Comparison of ENCODE assay signal across 8 mouse cellular contexts in the genomic region with DNA sequence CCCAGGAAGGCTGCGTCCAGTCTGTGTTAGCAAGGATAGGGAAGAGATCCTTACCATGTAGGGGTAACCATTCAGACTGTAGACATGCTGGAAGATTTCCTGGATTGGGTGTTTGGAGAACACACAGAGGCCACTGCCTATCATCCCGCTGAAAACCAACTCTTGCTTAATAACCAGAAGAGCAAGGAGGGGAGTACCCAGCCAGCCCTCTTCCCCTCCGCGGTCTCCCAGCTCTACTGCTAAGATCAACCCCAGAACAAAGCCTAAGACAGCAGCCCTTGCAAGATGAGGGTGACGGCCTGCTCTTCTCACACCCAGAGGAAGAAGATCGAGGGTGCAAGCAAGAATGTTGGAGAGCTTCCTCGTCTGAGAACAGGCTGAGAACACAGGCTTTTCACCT. TPM values are rescaled to one million over a fixed set of nuclear protein-coding genes. Genes with fewer than 3 reads are reported as not detected.
DNase-seq lines count a peak whose midpoint lies in the region; ATAC-seq lines count a peak whose summit lies in the region.

No protein-coding gene starts in this region.

- no peak overlapping the region; the same call in 1 of the 2 replicates for H3K27ac ChIP-seq in heart, embryonic 15.5 days
- H3K27ac ChIP-seq in hindbrain, embryonic 14.5 days = no peak overlapping the region
- no peak overlapping the region for H3K27ac ChIP-seq in midbrain, embryonic 13.5 days

- peak overlapping the region; percentile 89 for H3K4me3 ChIP-seq in heart, embryonic 15.5 days
- peak overlapping the region; percentile 51 for H3K4me3 ChIP-seq in hindbrain, embryonic 14.5 days (replicated peaks; ENCODE audit: low read length)
- H3K4me3 ChIP-seq in midbrain, embryonic 13.5 days (replicated peaks) = peak overlapping the region; percentile 66

- WGBS in heart, embryonic 15.5 days = 37% methylated on average over 7 of the region's 7 CpGs
- 45% methylated on average over 7 of the region's 7 CpGs for WGBS in hindbrain, embryonic 14.5 days
- 58% methylated on average over 7 of the region's 7 CpGs for WGBS in midbrain, embryonic 13.5 days

- peak overlapping the region; percentile 84 for H3K9ac ChIP-seq in heart, embryonic 15.5 days
- peak overlapping the region; percentile 69; the same call in 1 of the 2 replicates for H3K9ac ChIP-seq in hindbrain, embryonic 14.5 days
- H3K9ac ChIP-seq in midbrain, embryonic 13.5 days (replicated peaks) = peak overlapping the region; percentile 58; the same call in 1 of the 2 replicates

- ATAC-seq in heart, embryonic 15.5 days (replicated peaks; ENCODE audit: insufficient number of reproducible peaks, insufficient read depth, low FRiP score, low read depth) = no peak
- ATAC-seq in hindbrain, embryonic 14.5 days (ENCODE audit: low FRiP score) = no peak
- no peak for ATAC-seq in midbrain, embryonic 13.5 days

- intact Hi-C loops in heart, postnatal 36 days (cut with DNase I) = loop anchor here (1.0 kb wide), 1 partner anchor 13 kb away; the partner anchor contains the start of gene Mical1

- H3K27me3 ChIP-seq in heart, embryonic 15.5 days = no peaks in the 10 kb centered on the region
- H3K27me3 ChIP-seq in hindbrain, embryonic 14.5 days (ENCODE audit: control insufficient read depth, insufficient read depth, low read length) = peaks cover 5% of the 10 kb centered on the region
- 0 out of 2 replicates have a peak, but pooled peaks cover 3% of the 10 kb centered on the region for H3K27me3 ChIP-seq in midbrain, embryonic 13.5 days

- H3K36me3 ChIP-seq in heart, embryonic 15.5 days = peaks cover 41% of the 10 kb centered on the region
- H3K36me3 ChIP-seq in hindbrain, embryonic 14.5 days (replicated peaks; ENCODE audit: control insufficient read depth, insufficient read depth) = peaks cover 34% of the 10 kb centered on the region
- peaks cover 40% of the 10 kb centered on the region for H3K36me3 ChIP-seq in midbrain, embryonic 13.5 days

- DNase-seq in heart, postnatal 36 days = no peak
- peak; percentile 22 for DNase-seq in T-cell, adult 2 months (ENCODE audit: low spot score)
- DNase-seq in hindbrain, embryonic 14.5 days (ENCODE audit: low spot score) = no peak
- DNase-seq in urinary bladder, adult 2 months (ENCODE audit: low spot score) = no peak
- no peak for DNase-seq in cerebellum, adult 11 months
- no peak for DNase-seq in ovary, postnatal 14 days (ENCODE audit: low spot score)

- H3K9me3 ChIP-seq in heart, embryonic 15.5 days (replicated peaks) = no peaks in the 10 kb centered on the region
- H3K9me3 ChIP-seq in hindbrain, embryonic 14.5 days (ENCODE audit: control insufficient read depth, low read length) = no peaks in the 10 kb centered on the region
- H3K9me3 ChIP-seq in midbrain, embryonic 13.5 days = no peaks in the 10 kb centered on the region

- H3K4me2 ChIP-seq in heart, embryonic 15.5 days = peak overlapping the region; percentile 100
- peak overlapping the region; percentile 95 for H3K4me2 ChIP-seq in hindbrain, embryonic 14.5 days (replicated peaks)
- H3K4me2 ChIP-seq in midbrain, embryonic 13.5 days (replicated peaks) = peak overlapping the region; percentile 85

- H3K4me1 ChIP-seq in heart, embryonic 15.5 days (replicated peaks) = peaks cover 17% of the 10 kb centered on the region
- 0 out of 2 replicates have a peak, but pooled peaks cover 15% of the 10 kb centered on the region for H3K4me1 ChIP-seq in hindbrain, embryonic 14.5 days (replicated peaks; ENCODE audit: control insufficient read depth, insufficient read depth, low read length)
- H3K4me1 ChIP-seq in midbrain, embryonic 13.5 days (replicated peaks) = peaks cover 39% of the 10 kb centered on the region

RNA-seq across cellular contexts. Expression of gene Smpd2, which starts 1.3 kb away (rescaled TPM):
- 50.5 and 53.7 TPM in 2 replicates for polyA plus RNA-seq in heart, embryonic 15.5 days (2015; fragmentation: Nextera tagmentation; extraction: Ambion mirVana)
- 10 to 100 TPM; 42.8 to 45.3 TPM for total RNA-seq in heart, postnatal 36 days (2021)
- polyA plus RNA-seq in hindbrain, embryonic 14.5 days (2014; fragmentation: Nextera tagmentation; extraction: Ambion mirVana) = 36.3 and 37.9 TPM in 2 replicates
- 35.0 and 37.0 TPM in 2 replicates for polyA plus RNA-seq in midbrain, embryonic 13.5 days (2015; fragmentation: Nextera tagmentation; extraction: Ambion mirVana)
- 167 and 169 TPM in 2 replicates for polyA plus RNA-seq in urinary bladder, adult 2 months (2012; rRNA removed)

RNA-seq across cellular contexts. Expression of gene Ppil6, which starts 1.4 kb away (rescaled TPM):
- 1.4 and 2.2 TPM in 2 replicates for polyA plus RNA-seq in heart, embryonic 15.5 days (2015; fragmentation: Nextera tagmentation; extraction: Ambion mirVana)
- total RNA-seq in heart, postnatal 36 days (2021) = 1 to 10 TPM; 1.2 to 1.8 TPM
- 2.3 and 6.1 TPM in 2 replicates for polyA plus RNA-seq in hindbrain, embryonic 14.5 days (2014; fragmentation: Nextera tagmentation; extraction: Ambion mirVana)
- polyA plus RNA-seq in midbrain, embryonic 13.5 days (2015; fragmentation: Nextera tagmentation; extraction: Ambion mirVana) = 1.6 and 2.7 TPM in 2 replicates
- 10.7 and 11.5 TPM in 2 replicates for polyA plus RNA-seq in urinary bladder, adult 2 months (2012; rRNA removed)

RNA-seq across cellular contexts. Expression of gene Mical1, which starts 12.8 kb away (rescaled TPM):
- polyA plus RNA-seq in heart, embryonic 15.5 days (2015; fragmentation: Nextera tagmentation; extraction: Ambion mirVana) = 35.0 and 41.4 TPM in 2 replicates
- 10 to 100 TPM; 14.5 to 15.8 TPM for total RNA-seq in heart, postnatal 36 days (2021)
- polyA plus RNA-seq in hindbrain, embryonic 14.5 days (2014; fragmentation: Nextera tagmentation; extraction: Ambion mirVana) = 20.6 and 22.8 TPM in 2 replicates
- polyA plus RNA-seq in midbrain, embryonic 13.5 days (2015; fragmentation: Nextera tagmentation; extraction: Ambion mirVana) = 27.9 and 31.9 TPM in 2 replicates
- 48.9 and 57.9 TPM in 2 replicates for polyA plus RNA-seq in urinary bladder, adult 2 months (2012; rRNA removed)

RNA-seq across cellular contexts. Expression of gene Cd164, which starts 30.3 kb away (rescaled TPM):
- polyA plus RNA-seq in heart, embryonic 15.5 days (2015; fragmentation: Nextera tagmentation; extraction: Ambion mirVana) = 168 and 174 TPM in 2 replicates
- total RNA-seq in heart, postnatal 36 days (2021) = 100 to 1,000 TPM; 144 to 145 TPM
- polyA plus RNA-seq in hindbrain, embryonic 14.5 days (2014; fragmentation: Nextera tagmentation; extraction: Ambion mirVana) = 68.4 and 75.7 TPM in 2 replicates
- 51.3 and 56.5 TPM in 2 replicates for polyA plus RNA-seq in midbrain, embryonic 13.5 days (2015; fragmentation: Nextera tagmentation; extraction: Ambion mirVana)
- polyA plus RNA-seq in urinary bladder, adult 2 months (2012; rRNA removed) = 119 and 143 TPM in 2 replicates

RNA-seq across cellular contexts. Expression of gene Zbtb24, which starts 38.7 kb away (rescaled TPM):
- polyA plus RNA-seq in heart, embryonic 15.5 days (2015; fragmentation: Nextera tagmentation; extraction: Ambion mirVana) = 11.4 and 14.0 TPM in 2 replicates
- 1 to 10 TPM; 8.6 to 8.9 TPM for total RNA-seq in heart, postnatal 36 days (2021)
- 19.0 and 19.1 TPM in 2 replicates for polyA plus RNA-seq in hindbrain, embryonic 14.5 days (2014; fragmentation: Nextera tagmentation; extraction: Ambion mirVana)
- polyA plus RNA-seq in midbrain, embryonic 13.5 days (2015; fragmentation: Nextera tagmentation; extraction: Ambion mirVana) = 20.6 and 22.8 TPM in 2 replicates
- 15.8 and 17.4 TPM in 2 replicates for polyA plus RNA-seq in urinary bladder, adult 2 months (2012; rRNA removed)
